Mouse (Mus musculus) right cerebral cortex, adult 2 months (tissue): ENCODE results near the gene Tob2.

Source experiments
- DNase-seq, 2 experiments: peaks; one replicate each; pipeline ENCODE4 v3.0.0; 2021 to 2022; ENCODE audit warnings: low spot score in 2 of 2

Tob2 gene

DNA sequence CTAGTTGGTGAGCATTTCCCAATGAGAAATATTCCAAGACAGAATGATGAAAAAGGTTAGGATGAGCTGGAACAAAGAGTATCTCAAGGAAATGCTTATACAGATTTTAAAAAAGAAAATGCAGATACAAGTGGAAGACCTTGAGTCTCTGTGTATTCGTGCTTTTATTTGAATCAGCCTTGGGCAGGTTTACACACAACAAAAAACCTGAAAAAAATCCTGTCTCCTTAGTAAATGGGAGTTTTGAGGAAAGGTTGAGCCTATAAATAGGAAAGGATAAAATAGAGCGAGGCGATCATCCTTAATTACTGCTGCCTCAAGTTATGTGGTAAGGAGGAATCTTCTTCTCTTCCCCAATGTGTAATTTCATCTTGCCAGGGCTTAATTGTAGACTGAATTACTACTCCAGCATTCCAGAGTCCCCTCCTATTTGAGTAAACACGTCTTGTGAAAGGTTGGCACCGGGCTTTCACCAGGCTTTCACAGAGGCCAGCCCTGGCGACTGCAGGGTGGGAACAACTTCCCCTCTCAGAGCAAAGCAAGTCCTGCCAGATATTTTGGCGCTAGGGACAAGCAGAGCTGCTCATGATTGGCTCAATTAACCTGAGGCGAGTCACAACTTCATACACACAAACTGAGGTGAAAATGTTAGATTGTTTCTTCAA lies 2.0 kb upstream of the Tob2 start:
- DNase-seq = no peak

DNA sequence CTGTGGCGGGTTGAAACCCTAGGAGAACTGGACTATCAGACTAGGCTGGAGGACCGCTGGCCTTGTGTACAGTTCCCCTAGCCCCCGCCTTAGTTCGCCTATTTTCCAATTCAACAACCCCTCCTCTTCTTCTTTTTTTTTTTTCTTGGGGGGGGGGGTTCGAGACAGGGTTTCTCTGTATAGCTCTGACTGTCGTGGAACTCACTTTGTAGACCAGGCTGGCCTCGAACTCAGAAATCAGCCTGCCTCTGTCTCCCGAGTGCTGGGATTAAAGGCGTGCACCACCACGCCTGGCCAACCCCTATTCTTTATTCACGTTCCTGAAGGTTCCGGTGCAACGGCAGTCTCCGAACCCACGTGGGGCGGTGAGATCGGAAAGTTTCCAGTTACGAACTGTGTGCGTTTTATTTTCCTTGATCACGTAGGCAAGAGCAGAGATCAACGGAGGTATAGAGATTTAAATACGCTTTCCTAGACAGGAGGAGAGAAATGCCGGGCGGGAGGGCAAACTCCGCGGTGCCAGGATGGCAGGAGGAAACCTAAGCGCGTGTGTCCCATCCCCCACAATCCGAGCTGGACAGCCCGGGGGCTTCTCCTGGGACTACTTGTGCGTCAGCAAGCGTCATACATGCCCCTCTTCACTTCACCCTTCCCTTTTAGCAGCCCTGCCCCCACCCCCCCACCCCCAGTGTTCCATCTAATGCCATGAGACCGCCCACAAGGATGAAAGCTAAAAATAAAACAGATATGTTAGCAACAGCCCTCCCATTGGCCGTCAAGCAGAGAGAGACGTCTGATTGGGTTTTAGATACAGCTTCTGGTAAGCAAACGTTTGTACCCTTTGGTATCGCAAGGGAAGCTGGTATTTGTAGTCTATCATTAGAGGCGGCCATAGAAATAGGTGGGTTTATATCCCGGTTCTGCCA lies 997 bp upstream of the Tob2 start:
- DNase-seq = peak; percentile 88 to 91

DNA sequence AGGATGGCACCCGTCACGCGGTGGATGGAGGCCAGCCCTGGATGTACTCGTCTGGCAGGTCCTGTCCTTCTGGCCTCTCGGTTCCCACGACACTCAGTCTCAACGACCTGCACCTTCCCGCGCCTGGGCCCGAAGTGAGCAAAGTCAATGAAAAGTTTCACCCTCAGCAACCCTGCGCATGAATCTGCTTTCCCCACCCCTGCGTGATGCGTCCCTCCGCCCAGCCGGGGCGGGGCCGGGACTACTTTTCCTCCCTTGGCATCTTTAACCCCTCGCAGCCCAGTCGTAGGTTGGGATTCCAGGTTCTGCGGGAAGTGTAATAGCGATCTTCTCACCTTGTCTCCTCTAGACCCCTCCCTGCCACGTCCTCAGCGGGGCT lies 469 bp downstream of the Tob2 start:
- DNase-seq = peak; percentile 93 to 95

DNA sequence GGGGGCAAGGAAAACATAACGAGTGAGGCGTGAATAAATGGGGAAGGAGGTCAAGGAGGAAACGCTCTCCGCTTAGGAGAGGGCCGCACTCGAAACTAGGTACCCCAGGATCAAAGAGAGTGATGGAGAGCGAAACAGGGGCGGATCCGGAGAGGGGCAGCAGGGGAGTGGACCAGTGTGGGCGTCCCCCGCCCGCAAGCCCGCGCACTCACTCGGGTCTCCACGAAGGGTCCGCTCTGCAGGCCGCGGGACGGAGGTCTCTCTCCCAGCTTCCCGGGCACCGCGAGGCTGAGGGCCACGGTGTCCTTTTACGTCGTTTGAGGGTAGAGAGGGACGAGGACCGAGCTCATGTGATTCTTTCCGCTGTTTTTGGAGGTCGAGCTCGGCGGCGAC lies 876 bp downstream of the Tob2 start:
- no peak for DNase-seq

DNA sequence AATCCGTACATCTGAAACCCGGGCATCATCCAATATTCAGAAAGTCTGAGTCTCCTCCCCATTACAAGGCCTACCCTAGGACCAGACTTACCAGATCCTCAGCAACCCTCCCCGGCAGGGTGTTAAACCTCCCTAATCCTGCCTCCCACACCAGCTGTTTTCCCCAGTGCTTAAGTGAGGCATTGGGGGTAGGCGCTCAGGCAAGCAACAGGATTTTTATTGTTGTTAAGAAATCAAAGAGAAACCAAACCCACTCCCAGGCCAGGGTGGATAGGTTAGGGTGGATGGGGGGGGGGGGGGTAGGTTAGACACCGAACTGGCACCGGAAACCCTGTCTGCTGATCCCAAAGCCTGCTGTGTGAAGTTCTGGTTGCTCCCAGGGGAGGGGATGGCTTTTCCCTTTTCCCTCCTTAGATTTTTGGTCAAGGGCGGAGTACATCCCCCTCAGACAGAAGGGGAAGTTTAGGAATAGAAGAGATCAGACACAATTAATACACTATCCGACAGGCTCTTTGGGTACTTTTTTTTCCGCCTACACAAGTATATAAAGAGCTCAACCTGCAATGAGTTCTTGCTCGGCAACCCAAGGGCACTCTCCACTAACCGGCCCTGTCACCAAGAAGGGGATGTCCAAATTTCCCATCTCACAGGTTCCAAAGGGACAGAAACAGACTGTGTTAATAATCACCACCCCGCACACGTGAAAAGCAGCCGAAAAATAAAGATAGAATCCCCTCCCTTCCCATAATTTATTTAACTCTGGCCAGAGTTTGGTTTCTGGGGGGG lies 1.5 kb downstream of the Tob2 start:
- DNase-seq = no peak

DNA sequence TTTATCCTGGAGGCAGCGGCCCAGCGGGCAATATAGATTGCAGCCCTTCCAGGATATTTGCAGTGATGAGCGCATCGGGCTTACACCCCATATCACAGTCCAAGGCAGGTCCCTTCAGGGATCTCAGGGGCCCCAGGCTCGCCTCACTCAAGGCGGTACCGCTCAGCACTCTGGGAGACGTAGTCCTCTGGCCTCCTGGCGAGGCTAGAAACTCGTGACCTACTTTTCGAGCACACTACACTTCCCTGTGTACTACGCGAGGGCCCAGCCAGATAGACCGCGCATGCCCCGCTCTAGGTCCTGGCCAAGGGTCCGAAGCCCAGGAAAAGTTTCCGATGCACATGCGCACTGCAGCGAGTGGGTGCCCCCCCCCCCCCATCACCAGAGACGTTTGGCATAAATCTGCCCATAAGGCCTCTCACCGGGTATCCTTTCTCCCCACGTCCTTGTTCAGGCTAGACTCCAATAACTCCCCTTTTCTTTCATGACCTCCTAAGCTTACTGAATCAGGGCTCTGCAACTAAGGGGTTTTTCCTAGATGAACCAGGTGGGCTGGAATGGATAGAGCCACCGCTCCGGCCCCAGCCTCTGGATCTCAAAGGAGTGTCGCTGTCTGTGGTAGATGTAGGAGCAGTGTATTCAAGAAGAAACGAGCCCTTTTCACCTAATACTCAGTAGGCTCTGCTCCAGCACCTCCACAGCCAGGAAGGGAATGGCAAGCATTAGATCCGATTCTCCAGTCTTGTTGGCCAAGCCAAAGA lies 2.4 kb downstream of the Tob2 start:
- DNase-seq = peak; percentile 82 to 88

DNA sequence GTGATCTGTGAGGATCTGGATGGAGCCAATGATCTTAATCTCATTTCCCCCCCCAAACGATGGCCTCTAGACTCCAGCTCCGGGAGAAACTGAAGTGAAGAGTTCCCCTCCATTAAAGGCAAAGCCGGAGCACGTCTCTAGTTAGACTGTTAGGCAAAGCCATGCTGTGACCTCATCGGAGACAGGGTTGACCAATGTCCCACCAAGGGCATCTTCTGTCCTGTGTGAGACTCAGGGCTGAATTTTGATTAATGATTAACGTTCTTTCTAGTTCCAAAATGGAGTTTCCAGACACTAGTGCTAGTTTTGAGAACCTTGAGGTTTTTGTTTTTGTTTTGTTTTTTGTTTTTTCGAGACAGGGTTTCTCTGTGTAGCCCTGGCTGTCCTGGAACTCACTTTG lies 5.5 kb downstream of the Tob2 start:
- no peak for DNase-seq

DNA sequence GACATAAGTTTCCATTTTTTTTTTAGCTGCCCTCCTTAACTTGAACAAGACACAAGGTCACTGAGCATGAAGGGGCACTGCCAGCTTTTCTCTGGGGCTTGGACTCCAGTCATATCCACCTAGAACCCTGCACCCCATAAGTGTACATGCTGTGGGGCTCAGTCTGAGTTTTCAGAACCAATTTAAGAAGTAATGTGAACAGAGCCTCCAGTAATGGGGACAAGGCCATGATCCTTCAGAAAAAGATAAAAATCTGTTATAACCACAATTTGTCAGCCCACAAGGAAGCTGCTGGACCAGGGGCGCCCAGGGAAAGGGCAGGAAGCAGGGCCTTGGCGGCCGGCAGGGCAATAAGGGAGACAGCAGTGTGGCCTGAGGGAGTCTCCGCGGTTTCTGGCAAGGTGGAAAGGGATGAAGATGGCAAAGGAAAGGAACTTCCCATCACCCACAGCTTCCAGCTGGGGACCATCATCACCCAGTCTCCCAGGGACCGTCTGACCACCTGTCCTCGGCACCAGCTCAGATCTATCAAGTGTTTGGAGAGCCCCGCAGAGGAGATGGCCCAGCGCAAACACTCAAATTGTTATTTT lies 6.1 kb downstream of the Tob2 start:
- no peak for DNase-seq

DNA sequence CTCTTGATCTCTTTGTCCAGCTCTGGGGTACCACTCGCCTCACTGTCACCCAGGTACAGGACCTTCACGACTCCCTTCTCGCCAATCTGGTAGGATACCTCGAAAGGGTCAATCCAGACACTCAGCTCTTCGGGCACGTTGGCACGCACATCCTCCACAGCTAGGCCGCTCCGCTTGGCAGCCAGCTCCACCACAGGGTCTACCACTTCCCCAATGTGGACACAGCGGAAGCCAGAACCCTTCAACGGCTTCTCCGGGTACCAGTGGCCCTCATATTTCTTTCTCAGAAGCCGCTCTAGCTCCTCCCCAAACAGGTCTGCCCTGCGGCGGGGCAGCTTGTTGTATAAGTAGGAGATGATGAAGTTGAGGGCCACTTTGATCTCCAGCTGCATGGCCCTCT lies 7.2 kb downstream of the Tob2 start:
- DNase-seq = no peak

DNA sequence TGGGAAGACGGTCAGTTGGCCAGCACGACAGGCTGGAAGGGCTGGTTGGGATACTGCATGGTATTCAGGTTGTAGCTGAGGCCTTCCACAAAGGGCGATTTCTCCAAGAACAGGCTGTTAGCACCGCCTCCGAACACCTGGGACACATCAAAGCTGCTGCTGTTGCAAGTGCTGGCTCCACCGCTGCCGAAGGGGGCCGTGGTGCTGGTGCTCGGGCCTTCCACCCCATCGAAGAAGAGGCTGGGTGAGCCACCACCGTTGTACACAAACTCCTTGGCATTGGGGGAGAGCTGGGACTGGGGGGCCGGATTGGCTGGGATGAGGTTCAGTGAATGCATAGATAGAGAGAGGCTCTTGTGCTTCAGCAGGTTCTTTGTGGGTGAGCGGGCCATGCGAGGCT lies 7.9 kb downstream of the Tob2 start:
- no peak for DNase-seq

DNA sequence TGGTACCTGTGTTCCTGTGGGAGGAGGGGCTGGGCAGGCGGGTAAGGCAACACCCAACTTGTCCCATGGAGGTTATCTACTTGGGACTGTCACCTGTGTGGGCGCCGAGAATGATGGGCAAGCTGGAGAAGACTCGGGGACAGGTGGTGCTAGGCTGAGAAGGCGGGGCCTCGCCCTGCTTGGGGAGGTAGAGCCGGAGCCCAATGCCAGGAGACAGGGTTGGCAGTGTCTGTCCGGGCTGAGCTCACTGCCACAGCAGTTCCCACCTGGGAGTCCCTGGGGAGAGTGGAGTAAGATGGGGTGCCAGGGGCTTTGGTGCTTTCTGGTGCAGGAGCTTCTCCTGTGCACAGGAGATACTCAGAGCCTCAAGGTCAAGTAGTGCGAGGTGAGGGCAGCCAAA lies 9.5 kb downstream of the Tob2 start:
- DNase-seq = no peak

DNA sequence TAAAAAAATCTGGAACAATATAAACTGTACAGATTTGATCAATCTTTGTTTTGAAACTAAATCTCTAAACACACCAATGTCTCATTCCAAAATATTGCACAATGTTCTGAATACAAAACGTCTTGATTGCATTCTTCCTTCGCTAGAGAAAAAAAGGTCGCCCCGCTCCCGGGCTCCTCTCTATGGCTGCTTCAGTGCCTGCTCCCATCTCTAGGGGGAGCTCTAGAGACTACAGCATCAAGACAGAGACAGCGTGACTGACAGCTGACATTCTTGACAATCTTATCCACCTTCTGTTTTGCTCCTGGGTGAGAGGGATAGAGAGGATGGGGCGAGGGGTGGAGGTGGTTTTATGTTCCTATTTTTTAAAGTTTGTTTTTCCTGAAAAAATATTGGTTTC lies 10.3 kb downstream of the Tob2 start:
- peak; percentile 59 to 61 for DNase-seq

DNA sequence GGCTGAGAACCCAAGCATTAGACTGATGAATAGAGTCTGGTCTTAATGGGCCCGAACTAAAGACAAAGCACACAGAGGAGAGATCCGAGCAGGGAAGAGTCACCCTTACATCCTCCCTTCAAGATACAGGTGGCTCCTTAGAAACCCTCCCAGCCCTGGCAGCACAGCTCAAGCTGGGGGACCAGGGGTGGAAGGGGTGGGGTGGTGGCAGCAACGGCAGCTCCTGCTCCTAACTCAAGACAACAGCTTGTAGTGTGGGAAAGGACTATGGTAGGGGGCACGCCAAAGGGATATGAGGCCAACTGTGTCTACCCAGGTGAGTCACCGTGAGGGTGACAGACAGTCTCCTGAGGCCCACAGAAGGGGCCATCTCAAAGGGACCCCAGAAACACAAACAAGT lies 10.7 kb downstream of the Tob2 start:
- no peak for DNase-seq

DNA sequence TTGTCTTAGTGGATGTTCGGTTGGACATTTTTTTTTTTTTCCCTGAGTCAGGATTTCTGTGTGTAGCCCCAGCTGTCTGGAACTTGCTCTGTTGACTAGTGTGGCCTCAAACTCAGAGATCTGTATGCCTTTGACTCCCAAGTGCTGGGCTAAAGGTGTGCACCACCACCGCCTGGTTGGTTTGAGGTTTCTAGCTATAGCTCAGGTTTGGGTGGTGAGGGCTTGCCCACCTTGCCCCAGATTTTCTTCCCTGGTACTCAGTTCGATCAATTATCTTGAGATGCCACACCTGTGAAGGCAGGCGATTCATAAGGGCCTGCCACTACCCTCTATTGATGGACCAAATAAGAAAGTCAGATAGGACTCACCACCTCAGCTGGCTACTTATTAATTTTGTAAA lies 11.4 kb downstream of the Tob2 start:
- DNase-seq = no peak

DNA sequence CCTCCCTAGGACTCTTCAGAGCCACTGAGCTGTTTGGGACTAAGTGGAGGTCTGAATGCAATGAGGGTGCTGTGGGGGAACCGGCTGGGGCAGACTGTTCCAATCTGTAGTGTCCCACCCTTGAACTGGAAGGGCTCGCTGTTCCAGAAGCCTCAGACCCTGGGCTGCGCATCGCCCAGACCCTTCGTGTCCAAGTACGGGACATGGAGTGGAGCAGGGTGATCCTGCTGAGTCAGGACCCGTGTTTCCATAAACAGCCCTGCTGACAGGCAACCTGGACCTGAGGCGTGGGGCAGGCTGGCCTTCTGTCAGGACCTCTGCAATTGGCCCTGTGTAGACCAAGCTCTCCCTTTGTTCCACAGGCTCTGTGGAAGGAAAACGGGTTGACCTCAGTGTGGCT lies 11.8 kb downstream of the Tob2 start:
- DNase-seq = no peak

DNA sequence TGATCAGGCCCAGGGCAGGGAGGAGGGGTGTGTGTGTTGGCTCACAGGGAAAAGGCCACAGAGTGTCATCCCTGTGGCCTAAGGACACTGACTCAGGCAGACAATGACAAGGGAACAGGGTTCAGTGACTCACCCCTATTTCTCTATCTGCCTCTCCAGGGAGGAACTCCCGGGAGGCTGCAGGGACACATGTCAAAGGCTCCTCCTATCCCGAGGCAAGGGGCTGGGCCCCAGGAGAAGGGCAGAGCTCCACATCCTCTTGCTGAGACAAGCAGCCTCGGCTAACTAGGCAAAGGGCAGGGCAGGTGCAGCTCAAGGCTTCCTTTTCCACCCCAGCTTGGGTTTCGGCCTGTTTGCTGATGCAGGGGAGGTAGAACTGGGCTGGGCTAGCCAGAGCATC lies 12.9 kb downstream of the Tob2 start:
- DNase-seq = no peak

DNA sequence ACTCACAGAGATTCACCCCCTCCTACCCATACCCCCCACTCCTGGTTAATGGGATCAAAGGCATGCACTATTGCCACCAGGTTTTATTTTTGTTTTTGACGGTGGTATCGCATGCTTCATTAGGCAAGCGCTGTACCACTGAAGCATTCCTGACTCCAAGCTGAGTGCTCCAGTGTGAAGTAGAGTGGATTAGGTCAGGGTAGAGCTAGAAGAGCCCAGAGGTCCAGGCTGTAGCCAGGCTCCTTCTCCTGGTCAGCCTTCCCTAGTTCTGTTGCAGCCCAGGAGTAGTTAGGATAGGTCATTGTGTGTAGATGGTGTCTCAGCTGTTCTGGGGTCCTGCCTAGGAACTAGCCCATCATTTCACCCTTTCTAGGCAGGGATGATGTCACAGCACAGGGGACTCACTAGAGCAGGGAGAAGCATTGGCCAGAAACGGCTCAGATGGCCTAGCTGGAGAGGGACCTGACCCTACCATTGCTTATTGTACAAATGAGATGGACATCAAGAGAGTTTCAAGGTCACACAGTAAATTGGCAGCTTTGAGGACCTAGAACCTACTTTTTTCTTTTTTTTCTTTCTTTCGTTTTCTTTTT lies 13.5 kb downstream of the Tob2 start:
- DNase-seq = no peak

DNA sequence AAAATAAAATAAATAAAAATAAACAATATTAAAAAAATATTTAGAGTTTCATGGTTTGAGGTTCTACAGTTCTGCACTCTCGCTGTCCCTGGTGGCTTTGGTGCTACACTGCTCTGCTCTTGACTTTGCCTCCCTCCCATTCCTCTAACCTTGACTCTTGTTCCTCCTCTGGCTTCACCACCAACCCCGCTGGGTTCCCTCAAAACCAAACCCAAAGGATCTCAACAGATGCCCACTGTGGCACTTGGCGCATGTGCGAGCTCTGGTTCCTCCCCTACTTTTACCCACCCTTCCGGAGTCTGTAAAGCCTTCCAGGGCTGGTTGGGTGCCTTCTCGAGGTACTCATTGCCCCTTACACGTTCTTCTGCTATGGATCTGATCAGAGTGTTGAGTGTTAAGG lies 16.3 kb downstream of the Tob2 start:
- no peak for DNase-seq

DNA sequence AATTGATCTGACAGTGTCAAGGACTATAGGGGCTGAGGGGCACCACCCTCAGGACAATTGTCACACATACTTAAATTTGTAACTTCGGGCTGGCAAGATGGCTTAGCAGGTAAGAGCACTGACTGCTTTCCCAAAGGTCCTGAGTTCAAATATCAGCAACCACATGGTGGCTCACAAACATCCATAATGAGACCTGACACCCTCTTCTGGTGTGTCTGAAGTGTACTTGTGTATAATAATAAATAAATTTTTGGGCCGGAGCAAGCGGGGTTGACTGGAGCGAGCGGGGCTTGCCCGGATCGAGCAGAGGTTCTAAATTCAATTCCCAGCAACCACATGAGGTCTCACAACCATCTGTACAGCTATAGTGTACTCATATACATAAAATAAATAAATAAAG lies 18.3 kb downstream of the Tob2 start:
- DNase-seq = no peak

DNA sequence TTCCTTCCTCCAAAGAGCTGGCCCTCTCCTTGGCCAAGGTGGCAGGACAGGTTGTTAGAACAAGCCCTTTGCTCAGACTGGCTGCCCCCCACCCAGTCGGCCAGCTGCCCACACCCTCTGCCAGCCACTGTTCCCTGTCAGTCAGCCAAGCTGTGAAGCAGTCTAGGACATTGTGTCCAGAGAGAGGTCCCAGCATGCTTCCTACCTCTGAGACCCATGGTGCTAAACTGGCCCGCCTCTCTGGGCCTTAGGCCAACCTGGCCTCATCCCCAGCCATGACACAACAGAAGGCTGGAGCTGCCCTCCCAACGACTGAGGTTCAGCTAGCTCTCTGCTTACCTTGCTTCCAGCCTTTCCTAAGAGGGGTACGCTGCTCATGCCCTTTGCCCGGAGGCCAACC lies 19.0 kb downstream of the Tob2 start:
- DNase-seq = peak; percentile 42 to 71
